ENCODE assay signal across 16 mouse cellular contexts in genomic region chr11:99170005-99170404, GRCm38 (mm10). TPM values are rescaled to one million over a fixed set of nuclear protein-coding genes. Genes with fewer than 3 reads are reported as not detected.
"Had no signal": no experiment of that assay in that cellular context is flagged by ENCODE, and none has a peak within 500 bp of the region (broad histone marks: within the 10 kb centered on the region; RNA-seq: fewer than 3 reads in every experiment).

No protein-coding gene starts in this region.

- H3K27ac ChIP-seq: liver, embryonic 14.5 days; lung, embryonic 15.5 days; macrophage; midbrain, embryonic 13.5 days; midbrain, embryonic 15.5 days; neural tube, embryonic 12.5 days; stomach, embryonic 15.5 days; stomach, postnatal 0 days had no signal

- H3K4me1 ChIP-seq: lung, embryonic 15.5 days; megakaryocyte, embryonic 14.5 days; midbrain, embryonic 13.5 days; midbrain, embryonic 15.5 days; neural tube, embryonic 12.5 days; stomach, embryonic 15.5 days had no signal

- H3K27me3 ChIP-seq: lung, embryonic 15.5 days; midbrain, embryonic 13.5 days; midbrain, embryonic 15.5 days; neural tube, embryonic 12.5 days; stomach, embryonic 15.5 days had no signal

- H3K36me3 ChIP-seq: lung, embryonic 15.5 days; midbrain, embryonic 13.5 days; midbrain, embryonic 15.5 days; neural tube, embryonic 12.5 days; stomach, embryonic 15.5 days had no signal

- DNase-seq: lung, adult 2 months; lung, postnatal 14 days; lung, postnatal 36 days; right cerebral cortex, postnatal 14 days had no signal

- H3K4me3 ChIP-seq: lung, embryonic 15.5 days; megakaryocyte, embryonic 14.5 days; midbrain, embryonic 13.5 days; midbrain, embryonic 15.5 days; neural tube, embryonic 12.5 days; stomach, embryonic 15.5 days had no signal

RNA-seq across cellular contexts. Expression of gene Ccr7, which starts 15.1 kb away (rescaled TPM):
- polyA plus RNA-seq: midbrain, embryonic 11.5 days; midbrain, embryonic 13.5 days; midbrain, embryonic 15.5 days; midbrain, postnatal 0 days; neural tube, embryonic 14.5 days had no signal
